Comparison of ENCODE assay signal across 8 mouse cellular contexts in the genomic region with DNA sequence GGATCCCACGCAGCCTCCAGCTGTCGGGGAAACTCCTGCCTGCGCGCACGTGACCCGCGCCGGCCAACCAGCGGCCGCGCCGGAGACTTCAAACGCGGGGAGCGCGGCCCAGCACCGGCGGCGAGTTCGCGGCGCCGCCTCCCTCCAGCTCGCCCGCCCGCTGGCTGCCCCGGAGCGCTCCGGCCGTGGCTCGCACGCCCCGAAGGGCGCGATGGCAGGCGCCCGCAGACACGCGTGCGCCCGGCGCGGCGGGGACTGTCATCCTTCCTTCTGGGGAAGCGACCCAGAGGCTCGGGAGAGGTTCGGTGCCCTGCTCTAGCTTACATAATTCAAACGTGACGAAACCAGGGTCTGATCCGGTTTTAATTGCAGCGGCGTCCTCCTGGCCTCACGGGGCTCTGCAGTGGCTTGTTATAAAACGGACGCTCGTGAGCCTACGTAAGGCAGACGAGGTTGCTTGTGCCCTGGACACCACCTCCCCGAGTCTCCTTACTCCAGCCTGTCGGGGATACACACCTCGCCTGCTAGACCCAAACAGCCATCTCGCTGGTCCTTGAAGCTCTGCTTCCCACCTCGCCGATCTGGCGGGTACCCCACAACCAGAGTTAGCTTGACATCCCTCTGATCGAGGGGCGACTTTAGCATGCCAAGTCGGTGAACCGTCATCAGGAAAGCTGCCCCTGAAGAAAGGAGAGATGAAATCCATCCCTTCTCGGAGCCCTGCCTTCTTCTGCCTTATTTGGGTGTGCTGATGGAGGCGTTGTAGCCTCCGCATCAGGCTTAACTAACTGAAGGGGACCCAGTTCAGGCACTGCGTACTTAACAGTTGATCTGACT. TPM values are rescaled to one million over a fixed set of nuclear protein-coding genes. Genes with fewer than 3 reads are reported as not detected.
DNase-seq lines count a peak whose midpoint lies in the region; ATAC-seq lines count a peak whose summit lies in the region.

A gene (minus strand): TSS at position 11 of the 837 bp plus-strand sequence.

- peak within 1 kb of the TSS; percentile 50 for H3K4me2 ChIP-seq in hindbrain, embryonic 11.5 days (replicated peaks; ENCODE audit: low read depth, low read length)

- peak within 1 kb of the TSS; percentile 94 for H3K9ac ChIP-seq in hindbrain, embryonic 11.5 days (ENCODE audit: low read depth, low read length)

- H3K27me3 ChIP-seq in hindbrain, embryonic 11.5 days (ENCODE audit: control insufficient read depth, insufficient read depth, low read length): no peaks in the 10 kb centered on the region

- ATAC-seq in hindbrain, embryonic 11.5 days (ENCODE audit: low FRiP score): peak; percentile 95

- WGBS in hindbrain, embryonic 11.5 days: under 1% methylated on average over 65 of the region's 73 CpGs

- DNase-seq in MN1 (ENCODE audit: low spot score): peak; percentile 95
- peak; percentile 74 for DNase-seq in cerebellum, adult 9-10 months
- peak; percentile 42 to 84 for DNase-seq in frontal cortex, adult 2 months (ENCODE audit: extremely low spot score in 1 of 2, low spot score in 1 of 2)
- DNase-seq in hindbrain, embryonic 11.5 days (ENCODE audit: low spot score): peak; percentile 88
- DNase-seq in layer of hippocampus, postnatal 10 days (ENCODE audit: low spot score in 2 of 2): peak; percentile 75 to 87
- peak; percentile 89 for DNase-seq in lung, postnatal 10 days
- DNase-seq in ovary, postnatal 36 days (ENCODE audit: low spot score): peak; percentile 87
- DNase-seq in thymus, postnatal 25 days: peak; percentile 87

- H3K36me3 ChIP-seq in hindbrain, embryonic 11.5 days (ENCODE audit: control insufficient read depth, insufficient read depth, low read length): no peaks in the 10 kb centered on the region

- H3K4me1 ChIP-seq in hindbrain, embryonic 11.5 days (replicated peaks; ENCODE audit: control insufficient read depth, insufficient read depth, low read length): no peaks in the 10 kb centered on the region

- H3K4me3 ChIP-seq in hindbrain, embryonic 11.5 days (ENCODE audit: low read depth, low read length): peak within 1 kb of the TSS; percentile 79

- no peaks in the 10 kb centered on the region for H3K9me3 ChIP-seq in hindbrain, embryonic 11.5 days (ENCODE audit: control insufficient read depth, low read length)

- H3K27ac ChIP-seq in hindbrain, embryonic 11.5 days (ENCODE audit: low read depth, low read length): peak within 1 kb of the TSS; percentile 97

RNA-seq across cellular contexts. Expression of the gene that starts here (rescaled TPM):
- 136 and 140 TPM in 2 replicates for polyA plus RNA-seq in frontal cortex, adult 2 months (2012; rRNA removed)
- 130 and 138 TPM in 2 replicates for polyA plus RNA-seq in hindbrain, embryonic 11.5 days (2014; fragmentation: Nextera tagmentation; extraction: Ambion mirVana)
- 10 to 100 TPM; 79.8 to 84.7 TPM for total RNA-seq in layer of hippocampus, postnatal 10 days (2021)

Comparison
In these comparisons a context has a peak if more than half of its experiments do, and no peak if none do; other contexts are left out.
1. Peak in every context shown above with its lines: DNase-seq, ATAC-seq, H3K4me3 ChIP-seq and H3K27ac ChIP-seq.